Mouse (Mus musculus) hindbrain, embryonic 10.5 days (tissue): ENCODE data around the gene Lrrc74b. TPM values are rescaled to one million over a fixed set of nuclear protein-coding genes. Genes with fewer than 3 reads are reported as not detected.

Experiments used
- DNase-seq: peaks from one replicate; pipeline ENCODE4 v3.0.0-alpha.2; 2017; ENCODE audit warnings: low spot score
- H3K27ac ChIP-seq: fragments of 300-500 bp; sonication (generic); 2 replicates; pipeline ENCODE4 v1.5.1; 2016; ENCODE audit warnings: mild to moderate bottlenecking, moderate library complexity
- H3K27me3 ChIP-seq: fragments of 300-500 bp; sonication (generic); 2 replicates; pipeline ENCODE4 v1.6.1; 2016; ENCODE audit warnings: mild to moderate bottlenecking; ENCODE audit not compliant: poor library complexity, insufficient read depth, severe bottlenecking
- H3K36me3 ChIP-seq: fragments of 300-500 bp; sonication (generic); 2 replicates; pipeline ENCODE4 v1.6.1; 2016; ENCODE audit warnings: mild to moderate bottlenecking, moderate library complexity
- H3K4me1 ChIP-seq: fragments of 300-500 bp; sonication (generic); replicated peaks from 2 replicates; pipeline ENCODE4 v1.6.1; 2016; ENCODE audit warnings: mild to moderate bottlenecking
- H3K4me3 ChIP-seq: fragments of 300-500 bp; sonication (generic); 2 replicates; pipeline ENCODE4 v1.5.1; 2016; ENCODE audit warnings: mild to moderate bottlenecking, moderate library complexity
- H3K9me3 ChIP-seq: fragments of 300-500 bp; sonication (generic); 2 replicates; pipeline ENCODE4 v1.6.1; 2016; ENCODE audit warnings: mild to moderate bottlenecking, moderate library complexity
- WGBS: fragments of 180-500 bp; shearing (Covaris S2); methylation state at CpG from one replicate; pipeline ENCODE4 v1.1.7; 2016; 5-methylcytosine and 5-hydroxymethylcytosine counted together
- polyA plus RNA-seq: library from polyadenylated mRNA; unstranded; fragments of >200 nt; fragmentation: Nextera tagmentation; extraction: Ambion mirVana; gene quantifications from 2 replicates; pipeline ENCODE4 v1.2.1, GENCODE M21; 2016

Gene Lrrc74b
- 0.55 and 1.1 TPM in 2 replicates for polyA plus RNA-seq

GRCm38 (mm10) chr16:17561128-17561750 is at the start of gene Lrrc74b:
Gene Lrrc74b, minus strand, starts transcription at chr16:17561247.
- H3K4me1 ChIP-seq: peaks cover 51% of the 10 kb centered on the region
- peak within 1 kb of the TSS; percentile 48 for H3K4me3 ChIP-seq
- no peaks in the 10 kb centered on the region for H3K36me3 ChIP-seq
- H3K27ac ChIP-seq: peak within 1 kb of the TSS; percentile 73
- DNase-seq: peak; percentile 85
- H3K9me3 ChIP-seq: no peaks in the 10 kb centered on the region
- WGBS: under 1% methylated on average over 22 of the region's 22 CpGs
- peaks cover 53% of the 10 kb centered on the region for H3K27me3 ChIP-seq

DNA sequence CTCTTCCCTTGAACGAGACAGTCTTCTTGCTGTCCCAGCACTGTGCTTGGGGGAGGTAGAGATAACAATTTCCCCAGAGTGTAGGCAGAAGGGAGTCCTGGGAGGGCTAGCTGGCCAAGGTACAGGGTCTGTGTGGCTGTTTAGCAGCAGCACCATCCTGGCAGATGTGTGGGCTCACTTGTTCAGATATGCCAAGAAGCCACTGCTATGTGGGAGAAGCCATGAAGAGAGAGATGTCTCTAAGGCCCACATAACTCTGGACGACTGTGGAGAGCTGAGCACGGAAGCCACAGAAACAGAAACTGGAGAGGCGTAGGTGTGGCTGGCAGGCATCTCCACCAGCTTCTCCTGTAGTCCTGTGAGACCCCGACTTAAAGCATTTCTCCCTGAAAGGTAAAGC is 44.6 kb upstream of the Lrrc74b start:
- Histone ChIP-seq H3K27ac (0 out of 2 replicates have a peak overlapping the region, but pooled peaks have one; percentile 35), H3K9me3 (peaks cover 6% of the 10 kb centered on the region; the same call in 1 of the 2 replicates), H3K4me3 (no peak overlapping the region), H3K27me3 (no peaks in the 10 kb centered on the region), H3K4me1 (no peaks in the 10 kb centered on the region; the same call in 1 of the 2 replicates), H3K36me3 (no peaks in the 10 kb centered on the region)
- no peak for DNase-seq
- 79% methylated on average over 5 of the region's 5 CpGs for WGBS

DNA sequence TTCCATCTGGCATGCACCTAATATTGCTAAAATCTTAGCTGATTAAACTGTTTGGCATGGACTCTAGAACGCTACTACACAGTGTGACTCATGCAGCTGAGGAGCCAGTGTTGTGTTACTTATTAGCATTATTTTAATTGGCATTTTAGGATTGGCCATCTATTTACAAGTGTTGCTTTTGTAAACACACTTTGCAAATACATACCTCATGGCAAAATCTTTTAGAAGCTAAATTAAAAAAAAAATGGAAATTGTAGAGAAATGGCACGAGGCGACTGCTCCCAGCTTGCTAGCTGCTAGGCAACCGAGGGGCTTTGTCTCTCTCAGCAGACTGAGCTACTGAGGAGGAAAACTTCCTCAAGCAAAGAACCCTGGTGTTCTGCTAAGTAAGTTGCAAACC is 43.9 kb upstream of the Lrrc74b start:
- Histone ChIP-seq H3K9me3 (peaks cover under 1% of the 10 kb centered on the region; the same call in 1 of the 2 replicates), H3K4me3 (no peak overlapping the region), H3K27ac (no peak overlapping the region), H3K4me1 (no peaks in the 10 kb centered on the region; the same call in 1 of the 2 replicates), H3K36me3 (no peaks in the 10 kb centered on the region), H3K27me3 (no peaks in the 10 kb centered on the region)
- 69% methylated on average over 4 of the region's 4 CpGs for WGBS
- DNase-seq: no peak

DNA sequence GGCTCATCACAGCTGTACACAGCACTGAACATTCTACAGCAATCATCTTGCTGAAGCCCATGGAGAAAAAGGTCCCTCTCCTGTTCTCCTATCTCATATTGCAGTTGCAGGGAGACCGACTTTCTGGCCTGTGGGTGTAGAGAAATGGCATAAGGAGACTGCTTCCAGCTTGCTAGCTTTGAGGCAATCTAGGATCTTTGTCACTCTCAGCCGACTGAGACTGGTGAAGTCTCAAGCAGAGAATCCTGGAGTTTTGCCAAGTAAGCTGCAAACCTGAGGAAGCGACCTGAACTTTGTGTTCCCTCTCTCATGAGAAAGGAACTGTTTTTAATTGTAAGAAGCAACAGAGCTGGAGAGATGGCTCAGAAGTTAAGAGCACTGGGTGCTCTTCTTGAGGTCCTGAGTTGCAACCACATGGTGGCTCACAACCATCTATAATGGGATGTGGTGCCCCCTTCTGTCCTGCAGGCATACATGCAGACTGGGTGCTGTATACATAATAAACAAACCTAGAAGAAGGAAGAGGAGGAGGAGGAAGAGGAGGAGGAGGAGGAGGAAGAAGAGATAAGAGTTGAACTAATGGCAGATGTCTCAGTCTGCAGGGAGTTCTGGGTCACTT is 40.0 kb upstream of the Lrrc74b start:
- Histone ChIP-seq H3K27me3 (no peaks in the 10 kb centered on the region), H3K4me1 (no peaks in the 10 kb centered on the region; the same call in 1 of the 2 replicates), H3K9me3 (no peaks in the 10 kb centered on the region), H3K27ac (no peak overlapping the region), H3K36me3 (no peaks in the 10 kb centered on the region), H3K4me3 (no peak overlapping the region)
- 68% methylated on average over 3 of the region's 3 CpGs for WGBS
- DNase-seq: no peak

DNA sequence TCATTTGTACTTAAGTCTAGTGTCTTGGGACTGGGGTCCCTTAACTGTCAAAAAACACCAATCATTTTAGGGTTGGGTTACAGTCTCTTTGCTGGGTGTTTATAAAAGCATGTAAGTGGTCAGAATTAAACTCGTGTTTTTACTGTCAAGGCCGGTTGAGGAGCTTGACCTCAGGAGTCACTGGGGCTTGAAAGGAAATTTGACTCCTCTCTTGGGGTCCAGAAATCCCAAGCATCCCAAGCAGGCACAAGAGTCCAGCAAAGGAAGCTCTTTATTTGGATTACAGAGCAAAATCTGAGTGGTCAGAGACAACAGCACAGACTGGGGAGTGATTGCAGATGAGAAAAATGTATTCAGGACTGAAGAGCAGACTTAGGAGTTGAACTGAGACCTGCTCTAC is 29.7 kb upstream of the Lrrc74b start:
- peaks cover 7% of the 10 kb centered on the region for H3K9me3 ChIP-seq
- DNase-seq: peak; percentile 20
- WGBS: 39% methylated on average over 2 of the region's 2 CpGs
- no peak overlapping the region for H3K27ac ChIP-seq
- no peak overlapping the region for H3K4me3 ChIP-seq
- no peaks in the 10 kb centered on the region for H3K27me3 ChIP-seq
- no peaks in the 10 kb centered on the region for H3K36me3 ChIP-seq
- no peaks in the 10 kb centered on the region for H3K4me1 ChIP-seq

- H3K4me3 ChIP-seq: no peak overlapping the region
- no peaks in the 10 kb centered on the region for H3K4me1 ChIP-seq
- no peak for DNase-seq
- H3K27ac ChIP-seq: no peak overlapping the region
- peaks cover 7% of the 10 kb centered on the region for H3K9me3 ChIP-seq
- no peaks in the 10 kb centered on the region for H3K27me3 ChIP-seq
- H3K36me3 ChIP-seq: no peaks in the 10 kb centered on the region
- WGBS: 84% methylated on average over 7 of the region's 7 CpGs
Observed at GRCm38 (mm10) chr16:17584555-17584954, 23.5 kb upstream of the Lrrc74b start.

DNA sequence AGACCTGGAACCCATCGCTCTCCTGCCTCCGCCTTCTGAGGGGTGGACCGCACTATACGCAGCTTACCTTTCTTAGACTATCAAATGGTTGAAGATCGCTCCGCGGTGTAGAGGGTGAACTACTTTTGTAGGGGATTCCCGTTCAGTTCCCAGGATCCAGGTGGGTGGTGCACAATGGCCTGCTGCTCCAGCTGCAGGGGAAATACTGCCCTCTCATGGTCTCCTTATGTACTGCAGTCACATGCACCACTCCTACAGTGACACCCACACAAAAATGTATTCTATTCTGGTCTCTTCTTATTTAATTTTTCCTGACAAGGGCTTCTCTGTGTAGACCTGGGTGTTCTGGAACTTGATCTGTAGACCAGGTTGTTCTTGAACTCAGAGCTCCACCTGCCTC is 22.0 kb upstream of the Lrrc74b start, which contains the start of gene Slc7a4:
TSS of gene Slc7a4 (minus strand) at position 151 of the 400 bp plus-strand sequence.
- Histone ChIP-seq H3K27ac (no peak within 1 kb of the TSS), H3K4me1 (no peaks in the 10 kb centered on the region), H3K9me3 (peaks cover 2% of the 10 kb centered on the region), H3K36me3 (no peaks in the 10 kb centered on the region), H3K4me3 (no peak within 1 kb of the TSS), H3K27me3 (peaks cover 4% of the 10 kb centered on the region)
- 13% methylated on average over 8 of the region's 8 CpGs for WGBS
- DNase-seq: peak; percentile 34

- Histone ChIP-seq H3K9me3 (no peaks in the 10 kb centered on the region), H3K27ac (peak overlapping the region; percentile 74; the same call in 1 of the 2 replicates), H3K4me1 (peaks cover 11% of the 10 kb centered on the region), H3K36me3 (no peaks in the 10 kb centered on the region), H3K4me3 (peak overlapping the region; percentile 60), H3K27me3 (peaks cover 51% of the 10 kb centered on the region)
- 17% methylated on average over 8 of the region's 8 CpGs for WGBS
- no peak for DNase-seq
Observed at GRCm38 (mm10) chr16:17576825-17577215, 15.8 kb upstream of the Lrrc74b start.

- DNase-seq: peak; percentile 31
- Histone ChIP-seq H3K36me3 (no peaks in the 10 kb centered on the region), H3K9me3 (no peaks in the 10 kb centered on the region), H3K27me3 (peaks cover 51% of the 10 kb centered on the region), H3K27ac (peak overlapping the region; percentile 74), H3K4me3 (peak overlapping the region; percentile 60), H3K4me1 (peaks cover 11% of the 10 kb centered on the region)
- 15% methylated on average over 45 of the region's 45 CpGs for WGBS
Observed at GRCm38 (mm10) chr16:17575870-17576824, 15.1 kb upstream of the Lrrc74b start.

DNA sequence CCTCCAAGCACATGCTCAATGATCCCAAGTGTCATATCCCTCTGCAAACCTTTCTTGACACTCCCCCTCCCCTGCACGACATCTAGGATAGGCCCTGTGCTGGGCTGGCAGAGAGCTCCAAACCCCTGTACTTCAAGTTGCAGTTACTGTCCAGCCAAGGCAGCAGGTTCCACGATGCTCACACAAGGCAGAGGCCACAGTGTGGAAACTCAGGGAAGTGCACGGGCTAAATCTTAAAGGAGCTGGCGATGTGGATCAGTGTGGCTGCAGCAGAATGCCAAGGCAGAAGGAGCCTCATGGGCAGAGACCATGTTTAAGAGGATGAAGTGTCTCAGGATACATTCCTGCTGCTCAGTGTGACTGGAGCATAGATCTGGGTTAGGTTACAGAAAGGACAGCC is 5.1 kb upstream of the Lrrc74b start:
- no peak for DNase-seq
- WGBS: 31% methylated on average over 4 of the region's 4 CpGs
- H3K4me3 ChIP-seq: no peak overlapping the region

DNA sequence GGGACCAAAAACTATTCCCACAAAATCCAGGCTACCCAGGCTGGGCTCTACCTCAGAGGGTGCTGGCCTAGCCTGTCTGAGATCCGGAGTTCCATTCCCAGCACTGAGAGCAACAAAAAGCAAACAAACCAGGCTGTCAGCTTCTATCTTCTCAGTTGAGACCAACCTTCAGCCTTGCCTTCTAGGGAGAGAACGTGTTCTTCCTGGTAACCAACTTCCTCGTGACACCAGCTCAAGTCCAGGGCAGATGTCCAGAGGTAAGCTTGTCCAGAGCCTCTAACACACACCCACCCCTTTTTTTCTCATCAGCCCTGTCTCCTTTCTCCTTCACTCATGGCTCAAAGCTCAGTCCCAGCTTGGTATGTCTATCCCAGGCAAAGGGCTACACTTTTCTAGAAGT is 3.7 kb upstream of the Lrrc74b start:
- Histone ChIP-seq H3K4me1 (peaks cover 31% of the 10 kb centered on the region), H3K27me3 (peaks cover 39% of the 10 kb centered on the region), H3K27ac (no peak overlapping the region), H3K4me3 (no peak overlapping the region), H3K36me3 (no peaks in the 10 kb centered on the region), H3K9me3 (no peaks in the 10 kb centered on the region)
- WGBS: 76% methylated on average over 3 of the region's 3 CpGs
- no peak for DNase-seq

More for the DNA sequence above, 5.1 kb upstream of the Lrrc74b start:
- Histone ChIP-seq H3K36me3 (no peaks in the 10 kb centered on the region), H3K27me3 (peaks cover 33% of the 10 kb centered on the region), H3K9me3 (no peaks in the 10 kb centered on the region), H3K27ac (no peak overlapping the region), H3K4me1 (peaks cover 17% of the 10 kb centered on the region)

DNA sequence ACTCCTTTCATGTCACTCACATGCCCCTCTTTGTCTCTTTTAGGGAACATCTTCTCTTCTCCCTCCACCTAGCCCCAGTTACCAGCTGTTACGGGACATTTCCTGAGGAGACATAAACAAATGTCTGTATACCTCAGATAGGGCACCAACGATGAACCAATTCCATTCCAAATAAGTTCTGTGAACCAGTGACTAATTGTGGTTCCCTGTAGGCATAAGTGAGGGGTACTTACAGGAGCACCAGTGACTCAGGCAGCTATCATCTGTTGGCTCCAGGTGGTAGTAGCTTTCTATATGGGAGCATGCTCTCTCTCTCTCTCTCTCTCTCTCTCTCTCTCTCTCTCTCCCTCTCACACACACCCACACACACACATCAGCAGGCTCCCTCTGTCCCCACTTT is 3.2 kb upstream of the Lrrc74b start:
- H3K4me3 ChIP-seq: no peak overlapping the region
- H3K36me3 ChIP-seq: no peaks in the 10 kb centered on the region
- peaks cover 44% of the 10 kb centered on the region for H3K27me3 ChIP-seq
- no peak overlapping the region for H3K27ac ChIP-seq
- no peaks in the 10 kb centered on the region for H3K9me3 ChIP-seq
- H3K4me1 ChIP-seq: peaks cover 37% of the 10 kb centered on the region
- DNase-seq: no peak
- 81% methylated on average over 2 of the region's 2 CpGs for WGBS
